Mouse (Mus musculus) neural tube, embryonic 10.5 days (tissue): ENCODE data around the gene Ndufa5.
A peak's percentile ranks its signal among the peaks of the same experiment; 100 is the strongest.

ENCODE experiments used
- DNase-seq: peaks from one replicate; pipeline ENCODE4 v3.0.0-alpha.2; 2017; ENCODE audit warnings: low spot score; ENCODE audit errors: extremely low spot score

The Ndufa5 gene

DNA sequence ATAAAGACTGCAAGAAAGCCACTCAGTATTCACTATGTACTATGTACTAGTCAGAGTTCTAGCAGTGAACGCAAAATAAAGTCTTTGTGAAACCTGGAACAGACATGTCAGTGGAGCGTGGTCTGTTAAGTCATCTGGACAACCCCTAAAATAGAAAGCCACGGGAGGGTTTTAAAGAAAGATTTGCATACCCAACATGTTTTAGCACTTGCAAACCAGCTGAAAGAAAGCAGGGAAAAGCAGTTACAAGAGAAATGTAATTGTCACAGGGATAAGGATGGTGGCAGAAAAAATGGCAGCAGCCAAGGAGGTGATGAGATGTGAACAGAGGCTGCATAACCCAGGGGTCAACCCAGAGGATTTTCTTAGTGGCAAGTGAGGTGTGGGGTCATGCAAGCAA, 2.1 kb downstream of the Ndufa5 start:
- no peak for DNase-seq

DNA sequence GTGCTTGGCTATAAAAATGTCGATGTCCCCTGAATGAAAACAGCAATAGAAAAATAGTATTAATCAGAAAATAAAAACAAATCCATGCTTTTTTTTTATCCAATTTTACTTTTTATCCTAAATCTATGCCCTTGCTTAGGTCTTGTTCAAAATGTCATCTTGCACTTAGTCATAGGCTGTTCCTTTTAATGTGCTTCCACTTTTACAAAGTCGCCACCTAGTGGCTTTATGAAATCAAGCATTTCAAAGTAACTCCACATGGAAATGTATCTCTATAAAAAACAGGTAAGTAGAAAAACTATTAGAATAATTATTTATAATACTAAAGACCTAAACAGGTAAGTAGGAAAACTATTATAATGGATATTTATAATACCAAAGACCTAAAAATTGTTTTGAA, 11.6 kb downstream of the Ndufa5 start:
- DNase-seq = no peak

DNA sequence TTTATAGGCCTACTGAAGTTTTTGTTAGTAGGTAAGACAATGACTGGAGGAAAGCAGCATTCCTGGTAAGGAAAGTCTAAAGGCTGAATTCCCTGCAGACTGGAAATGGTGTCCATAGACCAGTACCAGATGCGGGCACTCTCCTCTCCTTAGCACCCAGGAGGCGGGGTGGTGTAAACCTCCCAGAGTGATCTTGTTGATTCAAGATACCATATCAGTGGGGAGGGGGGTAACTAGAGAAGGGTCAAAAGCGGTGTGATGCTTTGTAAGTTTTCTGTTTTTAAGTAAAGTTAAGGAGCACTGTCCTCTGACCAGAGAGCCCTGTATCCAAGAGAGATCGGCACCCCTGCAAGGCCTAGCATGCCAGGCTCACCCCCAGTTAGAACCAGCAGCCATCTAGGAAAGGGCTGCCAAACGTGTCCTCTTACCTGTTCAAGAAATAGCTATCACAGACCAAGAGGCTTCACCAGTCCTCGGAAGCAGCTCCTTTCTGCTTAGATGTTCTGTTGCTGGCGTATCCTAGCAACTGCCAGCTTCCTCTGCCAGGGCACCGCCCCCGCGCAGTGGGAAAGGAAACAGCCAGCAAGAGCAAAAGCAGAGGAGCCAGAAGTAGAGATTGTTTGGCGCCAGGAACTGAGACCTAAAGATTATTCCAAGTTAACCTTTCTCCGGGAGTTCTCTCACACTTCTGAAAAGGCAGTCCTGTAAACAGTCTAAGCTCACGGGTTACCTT, 13.1 kb downstream of the Ndufa5 start, which contains the start of gene Iqub:
TSS of gene Iqub (minus strand) at position 516 of the 733 bp plus-strand sequence.
- peak; percentile 30 for DNase-seq

DNA sequence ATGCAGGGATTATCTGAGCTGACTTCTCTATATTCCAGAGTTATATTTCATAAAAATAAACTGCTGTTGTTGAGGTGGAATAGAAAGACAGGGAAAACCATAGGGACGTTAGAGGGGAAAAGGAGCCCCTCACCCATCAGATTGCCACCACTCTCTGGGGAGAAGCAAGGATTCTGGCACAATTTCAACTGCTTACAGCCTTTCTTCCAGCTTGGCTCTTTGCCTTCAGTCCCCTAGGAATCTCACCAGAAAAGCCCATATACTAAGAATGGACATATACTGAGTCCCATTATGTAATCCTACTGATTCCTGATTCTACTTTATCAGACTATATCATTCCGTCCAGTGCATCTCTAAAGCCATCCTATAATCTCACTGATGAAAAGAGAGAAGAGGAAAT, 23.7 kb downstream of the Ndufa5 start:
- DNase-seq = no peak

DNA sequence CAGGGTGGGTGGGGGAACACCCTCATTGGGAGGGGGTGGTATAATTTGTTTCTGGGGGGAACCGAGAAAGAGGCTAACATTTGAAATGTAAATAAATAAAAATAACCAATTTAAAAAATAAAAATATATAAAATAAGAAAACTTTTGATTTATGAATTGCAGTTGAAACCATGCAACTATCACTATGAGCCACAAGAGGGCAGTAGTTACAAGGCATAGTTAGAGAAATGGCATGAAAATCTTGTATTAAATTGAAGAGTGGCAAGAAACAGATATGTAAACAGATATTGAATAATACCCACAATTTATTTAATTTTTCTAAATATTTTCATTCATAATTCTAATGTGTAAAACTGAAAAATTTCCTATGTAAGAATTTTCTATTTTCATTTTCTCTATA, 37.5 kb downstream of the Ndufa5 start:
- no peak for DNase-seq

DNA sequence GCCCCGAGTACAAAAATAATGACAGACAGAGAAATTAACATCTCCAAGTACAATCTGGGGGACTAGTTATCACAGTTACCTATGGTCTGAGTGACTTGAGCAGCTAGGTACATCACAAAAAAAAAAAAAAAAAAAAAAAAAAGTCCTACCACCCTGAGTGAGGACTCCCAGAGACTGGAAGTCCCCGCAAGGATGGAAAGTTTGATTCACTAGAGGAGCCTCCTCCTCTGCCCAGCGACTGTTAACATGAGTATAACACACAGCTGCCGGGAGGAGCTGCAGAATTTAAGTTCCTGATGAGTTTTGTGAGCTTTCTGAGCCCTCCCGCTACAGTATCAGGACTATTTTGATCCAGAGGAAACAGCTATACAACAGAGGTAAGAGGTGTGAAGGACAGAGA, 41.3 kb downstream of the Ndufa5 start:
- no peak for DNase-seq

DNA sequence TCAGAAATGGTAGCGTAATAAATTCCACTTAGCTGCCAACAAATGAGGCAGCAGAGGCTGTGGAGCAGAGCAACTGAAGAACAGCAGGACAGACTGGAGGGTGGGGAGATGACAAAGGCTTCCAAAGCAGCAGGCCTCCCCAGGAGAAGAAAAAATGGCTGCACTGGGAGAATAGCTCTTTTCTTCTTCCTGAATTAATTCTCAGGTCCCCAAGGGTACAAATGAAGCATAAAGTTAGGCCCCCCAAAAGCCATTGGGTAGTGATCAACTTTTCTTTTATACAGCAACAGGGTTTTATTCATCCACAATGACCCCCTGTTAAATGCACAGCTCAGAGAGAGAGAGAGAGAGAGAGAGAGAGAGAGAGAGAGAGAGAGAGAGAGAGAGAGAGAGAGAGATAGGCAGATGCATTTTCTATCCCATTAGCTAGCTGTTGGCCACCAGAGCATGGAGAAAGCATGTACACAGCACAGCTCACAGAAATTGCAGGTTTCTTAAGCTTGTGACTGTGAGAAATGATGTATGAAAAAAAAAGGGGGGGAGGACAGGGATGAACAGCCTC, 57.2 kb downstream of the Ndufa5 start:
- no peak for DNase-seq

DNA sequence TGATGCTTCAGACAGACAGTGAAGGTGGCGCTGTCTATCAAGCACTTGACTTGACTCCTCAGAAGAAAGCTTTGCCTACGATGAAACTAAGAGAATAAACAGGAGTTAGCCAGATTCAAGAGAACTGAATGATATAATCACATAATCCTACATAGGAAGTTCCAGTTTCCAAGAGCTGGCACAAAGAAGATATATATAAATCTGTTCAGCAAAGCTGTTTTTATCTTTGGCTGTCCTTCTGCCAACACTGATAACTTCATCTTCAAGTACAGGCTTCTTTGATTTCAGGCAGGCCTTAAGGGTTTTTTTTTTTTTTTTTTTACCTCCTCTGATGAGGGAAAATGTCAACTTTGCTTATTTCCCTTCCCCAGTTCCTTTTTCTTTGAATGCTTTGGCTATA, 57.7 kb downstream of the Ndufa5 start:
- DNase-seq = no peak
